Mouse (Mus musculus) stomach, postnatal 0 days (tissue): ENCODE data around the gene Bicral. TPM values are rescaled to one million over a fixed set of nuclear protein-coding genes. Genes with fewer than 3 reads are reported as not detected.

Source experiments
- ATAC-seq: fragments of 200-750 bp; cut with Nextera tagmentation; 2 replicates; pipeline ENCODE4 v1.8.0; 2017; ENCODE audit not compliant: low FRiP score, low TSS enrichment
- DNase-seq: peaks from one replicate; pipeline ENCODE4 v3.0.0-alpha.2; 2016; ENCODE audit warnings: low spot score
- H3K27ac ChIP-seq: fragments of 300-500 bp; sonication (generic); replicated peaks from 2 replicates; pipeline ENCODE4 v1.5.1; 2014; ENCODE audit warnings: mild to moderate bottlenecking, control low read depth
- H3K27me3 ChIP-seq: fragments of 300-500 bp; sonication (generic); 2 replicates; pipeline ENCODE4 v1.6.1; 2014; ENCODE audit warnings: low read length; ENCODE audit not compliant: control insufficient read depth, insufficient read depth
- H3K36me3 ChIP-seq: fragments of 300-500 bp; sonication (generic); 2 replicates; pipeline ENCODE4 v1.6.1; 2014; ENCODE audit warnings: low read length, mixed read lengths; ENCODE audit not compliant: control insufficient read depth, insufficient read depth
- H3K4me1 ChIP-seq: fragments of 300-500 bp; sonication (generic); replicated peaks from 2 replicates; pipeline ENCODE4 v1.6.1; 2014; ENCODE audit warnings: antibody characterized with exemption; ENCODE audit not compliant: control insufficient read depth, insufficient read depth
- H3K4me2 ChIP-seq: fragments of 300-500 bp; sonication (generic); replicated peaks from 2 replicates; pipeline ENCODE4 v1.6.1; 2014; ENCODE audit warnings: low read depth, mild to moderate bottlenecking, control low read depth, moderate library complexity
- H3K4me3 ChIP-seq: fragments of 300-500 bp; sonication (generic); 2 replicates; pipeline ENCODE4 v1.5.1; 2014; ENCODE audit warnings: low read depth, low read length, control low read depth
- H3K9ac ChIP-seq: fragments of 300-500 bp; sonication (generic); 2 replicates; pipeline ENCODE4 v1.6.1; 2014; ENCODE audit warnings: mild to moderate bottlenecking, low read length, control low read depth, mixed read lengths
- H3K9me3 ChIP-seq: fragments of 300-500 bp; sonication (generic); 2 replicates; pipeline ENCODE4 v1.6.1; 2016; ENCODE audit warnings: low read length; ENCODE audit not compliant: control insufficient read depth
- CTCF ChIP-seq: IDR thresholded peaks from 2 replicates; pipeline ENCODE4 v1.5.1; 2016; ENCODE audit warnings: antibody characterized with exemption, low read depth, mild to moderate bottlenecking, moderate library complexity
- EP300 ChIP-seq: optimal IDR thresholded peaks from 2 replicates; pipeline ENCODE3; 2016; ENCODE audit warnings: antibody characterized with exemption
- WGBS: fragments of 180-500 bp; shearing (Covaris S2); extraction: QIAGEN DNeasy Blood & Tissue Kit; methylation state at CpG from one replicate; pipeline ENCODE4 v1.1.7; 2014; 5-methylcytosine and 5-hydroxymethylcytosine counted together
- polyA plus RNA-seq: library from polyadenylated mRNA; unstranded; fragments of >200 nt; fragmentation: Nextera tagmentation; extraction: Ambion mirVana; gene quantifications from 2 replicates; pipeline ENCODE4 v1.2.1, GENCODE M21; 2015

The Bicral gene
- polyA plus RNA-seq, 1 experiment from 2014 or later = 2.3 TPM

DNA sequence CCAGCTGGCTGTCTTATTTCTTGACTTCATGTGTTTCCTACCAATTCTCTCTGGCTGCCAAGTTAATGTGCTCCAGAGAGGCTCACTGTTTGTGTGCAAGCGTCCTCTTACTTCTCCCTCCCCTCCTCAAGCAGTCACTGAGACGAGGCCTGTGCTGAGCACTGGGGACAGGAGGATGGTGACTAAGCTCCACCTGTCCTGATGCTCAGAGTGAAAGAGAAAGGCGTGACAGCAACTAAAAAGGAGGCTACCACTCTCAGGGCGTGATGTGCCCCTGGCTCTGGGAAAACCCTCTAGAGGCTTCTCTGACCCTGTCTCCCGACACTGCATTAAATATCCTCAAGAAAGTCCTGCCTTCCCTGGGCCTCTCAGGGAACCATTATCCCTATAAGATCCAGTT is 109.0 kb downstream of the Bicral start:
- H3K9me3 ChIP-seq = no peaks in the 10 kb centered on the region
- peaks cover 3% of the 10 kb centered on the region for H3K4me1 ChIP-seq
- TF ChIP-seq CTCF (no peak), EP300 (no peak)
- ATAC-seq (no peak), DNase-seq (no peak)
- H3K4me3 ChIP-seq = no peak overlapping the region
- no peaks in the 10 kb centered on the region for H3K27me3 ChIP-seq
- H3K36me3 ChIP-seq = 0 out of 2 replicates have a peak, but pooled peaks cover 3% of the 10 kb centered on the region
- no peak overlapping the region for H3K4me2 ChIP-seq
- H3K9ac ChIP-seq = no peak overlapping the region
- H3K27ac ChIP-seq = no peak overlapping the region
- WGBS = 93% methylated on average over 5 of the region's 5 CpGs

Other genes with a start within 250 kb of the Bicral start
- 29.4 and 32.1 TPM in 2 replicates for gene Ptk7, start 229.0 kb downstream of the Bicral start, polyA plus RNA-seq
- 34.5 and 34.8 TPM in 2 replicates for gene Klc4, start 212.5 kb downstream of the Bicral start, polyA plus RNA-seq
- gene Mrpl2, start 212.3 kb downstream of the Bicral start, polyA plus RNA-seq = 96.4 and 98.8 TPM in 2 replicates
- 12.9 and 14.0 TPM in 2 replicates for gene Cul7, start 208.1 kb downstream of the Bicral start, polyA plus RNA-seq
- gene Rrp36, start 184.1 kb downstream of the Bicral start, polyA plus RNA-seq = 37.2 and 38.1 TPM in 2 replicates
- gene Mea1, start 179.7 kb downstream of the Bicral start, polyA plus RNA-seq = 142 and 146 TPM in 2 replicates
- gene Klhdc3, start 177.6 kb downstream of the Bicral start, polyA plus RNA-seq = 73.7 and 75.0 TPM in 2 replicates
- 27.2 and 30.3 TPM in 2 replicates for gene Ppp2r5d, start 153.4 kb downstream of the Bicral start, polyA plus RNA-seq
- gene Pex6, start 147.0 kb downstream of the Bicral start, polyA plus RNA-seq = 9.8 and 11.8 TPM in 2 replicates
- 2.1 and 3.1 TPM in 2 replicates for gene Gnmt, start 129.3 kb downstream of the Bicral start, polyA plus RNA-seq
- gene Cnpy3, start 106.3 kb downstream of the Bicral start, polyA plus RNA-seq = 39.0 and 39.9 TPM in 2 replicates
- 0.50 TPM in 2 replicates for gene Ptcra, start 94.8 kb downstream of the Bicral start, polyA plus RNA-seq
- 113 and 117 TPM in 2 replicates for gene 2310039H08Rik, start 85.8 kb downstream of the Bicral start, polyA plus RNA-seq
- 93.7 and 95.0 TPM in 2 replicates for gene Rpl7l1, start 75.8 kb downstream of the Bicral start, polyA plus RNA-seq
- gene Tbcc, start 32.2 kb upstream of the Bicral start, polyA plus RNA-seq = 42.2 and 45.5 TPM in 2 replicates
- not detected in 2 replicates for gene Prph2, start 52.0 kb upstream of the Bicral start, polyA plus RNA-seq
- 5.9 and 6.1 TPM in 2 replicates for gene Ubr2, start 152.1 kb upstream of the Bicral start, polyA plus RNA-seq